Mouse (Mus musculus) lung, embryonic 14.5 days (tissue): ENCODE measurements around the gene Gm26938. TPM values are rescaled to one million over a fixed set of nuclear protein-coding genes. Genes with fewer than 3 reads are reported as not detected.
A peak's percentile ranks its signal among the peaks of the same experiment; 100 is the strongest.

Source experiments
- ATAC-seq: fragments of 200-750 bp; cut with Nextera tagmentation; 2 replicates; pipeline ENCODE4 v1.8.0; 2017; ENCODE audit warnings: mild to moderate bottlenecking, moderate TSS enrichment, moderate library complexity; ENCODE audit not compliant: insufficient read depth
- DNase-seq: peaks from one replicate; pipeline ENCODE4 v3.0.0-alpha.2; 2015
- H3K27ac ChIP-seq: fragments of 300-500 bp; sonication (generic); 2 replicates; pipeline ENCODE4 v1.5.1; 2014; ENCODE audit warnings: low read depth, mild to moderate bottlenecking, moderate library complexity
- H3K27me3 ChIP-seq: fragments of 300-500 bp; sonication (generic); 2 replicates; pipeline ENCODE4 v1.6.1; 2014; ENCODE audit warnings: low read length, control low read depth; ENCODE audit not compliant: insufficient read depth
- H3K36me3 ChIP-seq: fragments of 300-500 bp; sonication (generic); 2 replicates; pipeline ENCODE4 v1.6.1; 2014; ENCODE audit warnings: control low read depth; ENCODE audit not compliant: insufficient read depth
- H3K4me1 ChIP-seq: fragments of 300-500 bp; sonication (generic); 2 replicates; pipeline ENCODE4 v1.6.1; 2014; ENCODE audit warnings: antibody characterized with exemption, control low read depth; ENCODE audit not compliant: insufficient read depth
- H3K4me2 ChIP-seq: fragments of 300-500 bp; sonication (generic); 2 replicates; pipeline ENCODE4 v1.6.1; 2014; ENCODE audit warnings: mild to moderate bottlenecking
- H3K4me3 ChIP-seq: fragments of 300-500 bp; sonication (generic); 2 replicates; pipeline ENCODE4 v1.5.1; 2014; ENCODE audit warnings: low read depth, low read length
- H3K9ac ChIP-seq: fragments of 300-500 bp; sonication (generic); 2 replicates; pipeline ENCODE4 v1.6.1; 2014
- H3K9me3 ChIP-seq: fragments of 300-500 bp; sonication (generic); 2 replicates; pipeline ENCODE4 v1.6.1; 2016; ENCODE audit warnings: low read depth, low read length, control low read depth
- CTCF ChIP-seq: IDR thresholded peaks from 2 replicates; pipeline ENCODE4 v1.5.1; 2016; ENCODE audit warnings: antibody characterized with exemption, low read depth
- WGBS: fragments of 180-500 bp; shearing (Covaris S2); extraction: QIAGEN DNeasy Blood & Tissue Kit; methylation state at CpG from one replicate; pipeline ENCODE4 v1.1.7; 2014; 5-methylcytosine and 5-hydroxymethylcytosine counted together
- polyA plus RNA-seq: library from polyadenylated mRNA; unstranded; fragments of >200 nt; fragmentation: Nextera tagmentation; extraction: Ambion mirVana; gene quantifications from 2 replicates; pipeline ENCODE4 v1.2.1, GENCODE M21; 2014

Gm26938 gene
- polyA plus RNA-seq, 1 experiment from 2014 or later: not detected

DNA sequence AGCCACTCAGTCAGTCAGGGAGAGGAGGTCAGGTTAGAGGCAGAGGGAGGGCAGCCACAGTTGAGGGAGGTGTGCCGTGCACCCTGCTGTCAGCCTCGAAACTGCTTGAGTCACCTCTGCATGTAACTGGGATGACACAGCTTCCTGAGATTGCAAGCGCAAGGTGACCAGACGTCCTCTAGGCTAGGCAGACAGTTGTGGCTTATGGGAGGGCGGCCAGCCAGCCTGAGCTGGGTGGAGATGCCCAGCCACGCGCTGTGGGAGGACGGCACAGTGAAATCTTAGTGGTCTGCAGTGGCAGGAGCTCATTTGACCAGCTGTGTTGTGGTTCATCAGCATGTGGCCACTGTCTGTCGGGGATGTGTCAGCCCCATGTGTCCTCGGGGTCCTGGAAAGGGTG is 31.3 kb downstream of the Gm26938 start:
- no peaks in the 10 kb centered on the region for H3K27me3 ChIP-seq
- H3K9me3 ChIP-seq: no peaks in the 10 kb centered on the region
- DNase-seq (no peak), ATAC-seq (no peak)
- H3K4me1 ChIP-seq: peaks cover 51% of the 10 kb centered on the region
- no peak overlapping the region for H3K4me3 ChIP-seq
- H3K9ac ChIP-seq: no peak overlapping the region
- no peak overlapping the region for H3K27ac ChIP-seq
- 48% methylated on average over 10 of the region's 10 CpGs for WGBS
- no peak for TF ChIP-seq CTCF
- peaks cover 6% of the 10 kb centered on the region for H3K36me3 ChIP-seq
- no peak overlapping the region; the same call in 1 of the 2 replicates for H3K4me2 ChIP-seq

DNA sequence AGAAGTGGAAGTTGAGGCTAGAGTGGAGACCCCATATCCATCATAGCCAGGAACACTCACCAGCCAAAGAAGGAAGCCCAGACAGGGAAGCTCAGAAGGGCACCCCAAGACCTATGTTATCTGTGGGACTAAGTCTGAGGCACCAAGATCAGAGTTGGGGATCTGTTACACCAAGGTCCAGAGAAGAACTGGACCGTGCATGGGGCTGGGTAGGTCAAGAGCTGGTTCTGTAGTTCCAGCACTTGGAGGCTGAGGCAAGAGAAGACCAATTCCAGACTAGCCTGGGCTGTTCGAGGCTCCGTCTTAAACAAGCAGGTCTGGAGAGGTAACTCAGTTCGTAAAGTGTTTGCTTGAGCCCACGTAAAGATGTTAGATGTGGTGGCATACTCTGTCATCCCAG is 32.1 kb downstream of the Gm26938 start:
- DNase-seq: no peak
- H3K4me2 ChIP-seq: peak overlapping the region; percentile 100
- H3K9ac ChIP-seq: no peak overlapping the region; the same call in 1 of the 2 replicates
- no peak for TF ChIP-seq CTCF
- no peaks in the 10 kb centered on the region for H3K27me3 ChIP-seq
- no peaks in the 10 kb centered on the region for H3K9me3 ChIP-seq
- 68% methylated on average over 5 of the region's 5 CpGs for WGBS
- H3K4me3 ChIP-seq: no peak overlapping the region; the same call in 1 of the 2 replicates
- H3K4me1 ChIP-seq: peaks cover 51% of the 10 kb centered on the region
- H3K27ac ChIP-seq: no peak overlapping the region
- ATAC-seq: no peak
- H3K36me3 ChIP-seq: no peaks in the 10 kb centered on the region

- H3K4me3 ChIP-seq: peak overlapping the region; percentile 91
These were observed 32.7 kb downstream of the Gm26938 start for GRCm38 (mm10) chr5:139793338-139794089.

DNA sequence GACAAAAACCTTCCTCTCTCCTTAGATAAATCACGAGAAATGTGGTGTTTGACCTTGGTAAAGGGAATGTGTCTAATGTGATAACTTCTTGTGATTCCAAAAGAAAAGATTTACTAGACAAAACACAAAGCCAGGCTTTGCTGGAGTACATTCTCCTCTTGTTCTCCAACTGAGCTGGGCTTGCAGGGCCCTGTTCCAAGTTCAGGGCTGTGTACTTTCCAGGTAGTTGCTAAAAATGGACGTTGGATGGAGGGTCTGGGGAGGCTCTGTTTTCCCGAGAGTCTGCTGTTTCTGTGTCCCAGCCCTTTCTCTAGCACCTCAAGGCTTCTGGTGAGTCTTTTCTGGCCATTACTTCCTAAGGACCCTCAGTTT is 33.3 kb downstream of the Gm26938 start:
- H3K4me3 ChIP-seq: peak overlapping the region; percentile 91
- 23% methylated on average over 3 of the region's 3 CpGs for WGBS
- H3K4me2 ChIP-seq: peak overlapping the region; percentile 100

More at GRCm38 (mm10) chr5:139793338-139794089, 32.7 kb downstream of the Gm26938 start:
- H3K4me2 ChIP-seq: peak overlapping the region; percentile 100
- H3K27ac ChIP-seq: peak overlapping the region; percentile 55; the same call in 1 of the 2 replicates
- no peaks in the 10 kb centered on the region for H3K36me3 ChIP-seq
- peaks cover 45% of the 10 kb centered on the region for H3K4me1 ChIP-seq
- H3K9ac ChIP-seq: peak overlapping the region; percentile 44; the same call in 1 of the 2 replicates
- H3K9me3 ChIP-seq: no peaks in the 10 kb centered on the region
- ATAC-seq (no peak), DNase-seq (peak; percentile 55)
- WGBS: 24% methylated on average over 11 of the region's 11 CpGs
- TF ChIP-seq CTCF: no peak
- H3K27me3 ChIP-seq: no peaks in the 10 kb centered on the region

DNA sequence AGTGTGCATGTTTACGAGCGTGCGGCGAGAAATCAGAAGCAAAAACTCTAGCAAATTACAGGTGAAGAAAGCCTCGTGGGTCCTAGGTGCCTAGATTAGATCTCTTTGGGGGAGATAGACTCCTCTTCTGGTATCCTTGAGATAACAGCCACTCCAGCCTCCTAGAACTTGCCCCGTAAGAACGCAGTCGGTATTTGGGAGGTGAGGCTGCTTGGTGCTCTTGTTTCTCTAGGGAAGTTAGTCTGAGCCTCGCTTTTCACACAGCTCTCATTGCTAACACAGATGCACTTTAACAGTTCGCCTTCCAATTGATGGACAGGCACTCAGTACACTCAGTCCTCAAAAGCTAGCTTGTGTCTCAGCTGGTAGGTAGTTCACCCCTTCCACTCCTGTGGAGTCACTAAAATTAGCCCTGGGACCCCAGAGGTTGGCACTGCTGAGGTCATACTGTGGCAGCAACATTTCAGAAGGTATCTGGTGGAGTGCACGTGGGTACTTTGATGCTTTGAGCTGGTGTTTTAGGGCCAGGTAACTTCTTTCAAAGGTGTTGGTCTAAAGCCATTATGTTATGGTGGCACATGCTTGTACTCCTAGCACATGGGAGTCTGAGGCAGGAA is 33.9 kb downstream of the Gm26938 start:
- peaks cover 33% of the 10 kb centered on the region for H3K4me1 ChIP-seq
- H3K27ac ChIP-seq: peak overlapping the region; percentile 80; the same call in 1 of the 2 replicates
- DNase-seq (no peak), ATAC-seq (no peak)
- H3K36me3 ChIP-seq: no peaks in the 10 kb centered on the region
- H3K9me3 ChIP-seq: no peaks in the 10 kb centered on the region
- no peaks in the 10 kb centered on the region for H3K27me3 ChIP-seq
- peak overlapping the region; percentile 77 for H3K9ac ChIP-seq
- WGBS: 12% methylated on average over 11 of the region's 11 CpGs
- H3K4me2 ChIP-seq: peak overlapping the region; percentile 100
- no peak for TF ChIP-seq CTCF
- H3K4me3 ChIP-seq: peak overlapping the region; percentile 91

More for the DNA sequence above, 33.3 kb downstream of the Gm26938 start:
- no peak for DNase-seq
- Histone ChIP-seq H3K27me3 (no peaks in the 10 kb centered on the region), H3K9ac (peak overlapping the region; percentile 44; the same call in 1 of the 2 replicates), H3K9me3 (no peaks in the 10 kb centered on the region), H3K36me3 (no peaks in the 10 kb centered on the region), H3K27ac (peak overlapping the region; percentile 55; the same call in 1 of the 2 replicates), H3K4me1 (peaks cover 40% of the 10 kb centered on the region)
- TF ChIP-seq CTCF: no peak
- ATAC-seq: no peak

GRCm38 (mm10) chr5:139791227-139792158 is 34.7 kb downstream of the Gm26938 start, which contains the start of gene Mafk:
Gene Mafk (plus strand): TSS chr5:139791513.
- Histone ChIP-seq H3K9me3 (no peaks in the 10 kb centered on the region), H3K27me3 (no peaks in the 10 kb centered on the region), H3K27ac (peak within 1 kb of the TSS; percentile 80), H3K4me1 (peaks cover 25% of the 10 kb centered on the region), H3K4me2 (peak within 1 kb of the TSS; percentile 100), H3K9ac (peak within 1 kb of the TSS; percentile 77), H3K36me3 (no peaks in the 10 kb centered on the region), H3K4me3 (peak within 1 kb of the TSS; percentile 91)
- under 1% methylated on average over 92 of the region's 92 CpGs for WGBS
- ATAC-seq (peak; percentile 88), DNase-seq (peak; percentile 98)
- TF ChIP-seq CTCF: 0 out of 2 replicates have a peak, but pooled peaks have one; percentile 29
